Mouse (Mus musculus): Measurements from ENCODE around the gene Safb.

The Safb gene

GRCm38 (mm10) chr17:56561866-56562265, 22.8 kb upstream of the Safb start:
- DNase-seq (ENCODE audit: low spot score): no peak

GRCm38 (mm10) chr17:56566293-56566692, 18.3 kb upstream of the Safb start:
- no peak for DNase-seq (ENCODE audit: low spot score)

GRCm38 (mm10) chr17:56566918-56567317, 17.7 kb upstream of the Safb start:
- no peak for DNase-seq (ENCODE audit: low spot score)

- DNase-seq (ENCODE audit: low spot score): no peak
Observed at GRCm38 (mm10) chr17:56567370-56567769, 17.3 kb upstream of the Safb start.

GRCm38 (mm10) chr17:56570287-56570686, 14.3 kb upstream of the Safb start:
- no peak for DNase-seq (ENCODE audit: low spot score)

GRCm38 (mm10) chr17:56572154-56572553, 12.5 kb upstream of the Safb start:
- DNase-seq (ENCODE audit: low spot score): no peak

- no peak for DNase-seq (ENCODE audit: low spot score)
Observed at GRCm38 (mm10) chr17:56572939-56573338, 11.7 kb upstream of the Safb start.

- DNase-seq (ENCODE audit: low spot score): no peak
Observed at GRCm38 (mm10) chr17:56583071-56583470, 1.6 kb upstream of the Safb start.

GRCm38 (mm10) chr17:56583611-56584256, 891 bp upstream of the Safb start:
- peak; percentile 28 for DNase-seq (ENCODE audit: low spot score)

- no peak for DNase-seq (ENCODE audit: low spot score)
Observed at GRCm38 (mm10) chr17:56585171-56585821, 671 bp downstream of the Safb start.

GRCm38 (mm10) chr17:56587773-56588172, 3.1 kb downstream of the Safb start:
- DNase-seq (ENCODE audit: low spot score): no peak

GRCm38 (mm10) chr17:56588921-56589320, 4.3 kb downstream of the Safb start:
- no peak for DNase-seq (ENCODE audit: low spot score)

GRCm38 (mm10) chr17:56592553-56592952, 7.9 kb downstream of the Safb start:
- no peak for DNase-seq (ENCODE audit: low spot score)

- no peak for DNase-seq (ENCODE audit: low spot score)
Observed at GRCm38 (mm10) chr17:56593527-56594271, 9.1 kb downstream of the Safb start.

- DNase-seq (ENCODE audit: low spot score): no peak
Observed at GRCm38 (mm10) chr17:56603186-56604069, 18.8 kb downstream of the Safb start.

- no peak for DNase-seq (ENCODE audit: low spot score)
Observed at GRCm38 (mm10) chr17:56604070-56604380, 19.4 kb downstream of the Safb start.

- DNase-seq (ENCODE audit: low spot score): no peak
Observed at GRCm38 (mm10) chr17:56604422-56604821, 19.8 kb downstream of the Safb start.

- DNase-seq (ENCODE audit: low spot score): no peak
Observed at GRCm38 (mm10) chr17:56605431-56605830, 20.8 kb downstream of the Safb start.

- no peak for DNase-seq (ENCODE audit: low spot score)
Observed at GRCm38 (mm10) chr17:56607521-56608062, 23.0 kb downstream of the Safb start.

- DNase-seq (ENCODE audit: low spot score): no peak
Observed at GRCm38 (mm10) chr17:56608699-56609098, 24.1 kb downstream of the Safb start.

GRCm38 (mm10) chr17:56609452-56610171, 25.0 kb downstream of the Safb start, which contains the start of gene 2410015M20Rik:
TSS of gene 2410015M20Rik (minus strand) at chr17:56609771.
- peak; percentile 97 for DNase-seq (ENCODE audit: low spot score)

Data from left cerebral cortex, adult 11 months (tissue).